Mouse (Mus musculus) thymus, adult 2 months (tissue): ENCODE measurements at regions not wholly inside any gene's neighbourhood (a gene's known extent, or its start where the extent isn't known, plus 50 kb on each side); places are given as distances from the start of the nearest gene placed in this dataset.

Experiments
- CTCF ChIP-seq: fragments of 200-500 bp; IDR thresholded peaks from 2 replicates; pipeline ENCODE4 v1.5.1; 2012; ENCODE audit warnings: mild to moderate bottlenecking, control low read depth, low read length, moderate library complexity, borderline replicate concordance; ENCODE audit not compliant: control insufficient read depth, poor library complexity, insufficient read depth; ENCODE audit errors: extremely low read depth
- POLR2A ChIP-seq: fragments of 200-500 bp; IDR thresholded peaks from 2 replicates; pipeline ENCODE4 v1.6.1; 2012; ENCODE audit warnings: mild to moderate bottlenecking, low read length, control low read depth, moderate library complexity; ENCODE audit not compliant: control insufficient read depth, poor library complexity, insufficient read depth; ENCODE audit errors: extremely low read depth

DNA sequence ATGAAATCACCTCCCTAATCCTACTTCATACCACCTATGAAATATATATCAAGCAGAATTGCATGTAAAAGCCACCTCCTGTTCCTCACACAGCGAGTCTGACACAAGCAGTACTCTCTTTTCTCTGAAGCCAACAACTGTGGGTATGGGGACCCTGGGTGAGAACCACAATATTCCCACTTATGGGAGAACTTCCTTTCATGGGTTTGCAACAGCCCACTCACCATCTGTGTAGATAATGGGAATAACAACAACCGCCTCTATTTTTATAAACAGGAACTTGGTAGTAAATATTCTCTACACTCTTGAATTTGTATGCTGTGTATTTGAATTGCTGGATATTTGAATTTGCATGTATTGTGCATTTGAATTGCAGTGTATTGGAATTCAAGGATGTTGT is 305.0 kb downstream of the Cmpk2 start:
- TF ChIP-seq POLR2A (no peak), CTCF (no peak)
